Mouse (Mus musculus): ENCODE results near the gene Tepsin.

Gene Tepsin

DNA sequence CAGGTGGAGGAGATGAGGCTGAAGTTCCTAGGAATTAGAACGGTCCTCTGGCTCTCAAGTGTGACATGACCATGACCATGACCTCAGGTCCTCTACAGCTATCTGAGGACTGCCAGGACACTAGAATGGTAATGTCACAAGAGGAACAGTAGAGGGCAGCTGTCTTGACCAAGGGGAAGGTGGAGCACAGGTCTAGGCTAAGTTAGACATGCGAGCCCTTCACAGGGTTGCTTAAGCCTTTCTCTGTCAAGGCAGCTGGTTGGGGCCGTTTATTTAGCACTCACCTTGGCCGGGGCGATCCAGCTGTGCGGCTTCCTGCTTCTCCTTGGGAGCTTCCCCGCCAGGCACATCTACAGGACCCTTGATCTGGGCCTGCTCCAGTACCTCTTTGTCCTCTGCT is 12.0 kb upstream of the Tepsin start:
- DNase-seq, result no peak

DNA sequence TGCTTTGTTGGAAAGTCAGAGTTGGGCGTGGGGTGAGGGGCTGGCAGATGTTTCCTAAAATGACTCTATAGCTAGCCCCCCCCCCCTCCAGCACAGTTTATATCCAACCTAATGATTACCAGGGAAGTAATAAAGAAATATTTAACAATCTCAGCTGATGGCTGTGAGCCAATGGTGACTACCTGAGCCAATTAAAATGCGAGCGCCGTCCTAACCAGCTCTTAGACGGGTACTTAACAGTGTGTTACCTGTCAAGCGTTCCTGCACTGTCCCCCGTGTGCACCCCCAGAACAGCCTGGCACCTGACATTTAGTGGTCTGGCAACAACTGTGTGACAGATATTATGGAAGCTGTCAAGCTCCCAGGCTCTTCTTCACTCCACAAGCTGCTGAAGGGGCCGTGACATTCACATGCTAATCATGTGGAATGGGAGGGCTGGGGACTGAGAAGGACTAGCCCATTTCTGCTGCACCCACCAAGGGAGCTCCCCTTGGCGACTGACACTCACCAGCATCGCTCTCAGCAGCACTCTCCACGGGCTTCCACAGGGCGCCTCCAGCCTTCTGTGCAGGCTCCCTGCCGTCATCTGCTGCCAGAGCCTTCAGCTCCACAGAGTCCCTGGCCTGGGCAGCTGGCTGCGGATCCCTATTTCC is 11.2 kb upstream of the Tepsin start:
- DNase-seq, result no peak

DNA sequence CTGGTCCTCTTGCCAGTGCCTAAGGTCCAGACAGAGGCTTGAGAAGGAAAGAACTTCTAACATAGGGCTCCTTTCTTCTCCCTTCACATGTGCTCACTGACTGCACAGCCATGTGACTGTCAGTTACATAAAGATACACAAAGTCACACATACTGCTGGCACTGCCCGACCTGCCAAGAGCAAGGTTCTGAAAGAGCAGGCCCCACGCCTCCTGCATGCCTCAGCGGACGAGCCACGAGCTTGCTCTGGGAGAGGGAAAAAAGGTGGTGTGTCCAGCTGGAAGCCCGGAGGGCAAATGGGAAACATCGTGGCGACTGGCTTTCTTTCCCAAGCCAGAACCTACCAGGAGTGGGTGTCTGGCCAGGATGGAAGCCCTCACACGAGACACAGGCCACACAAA is 9.3 kb upstream of the Tepsin start:
- DNase-seq, result no peak

DNA sequence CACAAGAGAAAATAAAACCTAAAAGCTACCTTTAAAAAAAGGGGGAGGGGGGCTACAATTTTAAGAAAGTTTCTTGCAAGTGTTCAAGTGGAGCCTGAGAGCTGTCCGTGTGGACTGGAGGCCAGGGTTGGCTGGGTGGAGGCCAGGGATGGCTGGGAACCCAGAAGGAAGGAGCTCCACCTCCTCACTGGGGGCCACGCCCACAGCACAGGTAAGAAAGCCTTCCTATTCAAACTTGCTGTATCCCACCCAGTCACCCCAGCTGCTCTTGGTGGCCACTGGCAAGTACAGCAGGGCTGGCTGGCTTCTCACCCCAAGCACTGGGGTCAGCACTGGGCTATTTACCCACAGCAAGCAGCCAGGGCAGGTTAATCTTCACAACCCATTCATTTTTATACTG is 8.5 kb upstream of the Tepsin start:
- DNase-seq, result no peak

DNA sequence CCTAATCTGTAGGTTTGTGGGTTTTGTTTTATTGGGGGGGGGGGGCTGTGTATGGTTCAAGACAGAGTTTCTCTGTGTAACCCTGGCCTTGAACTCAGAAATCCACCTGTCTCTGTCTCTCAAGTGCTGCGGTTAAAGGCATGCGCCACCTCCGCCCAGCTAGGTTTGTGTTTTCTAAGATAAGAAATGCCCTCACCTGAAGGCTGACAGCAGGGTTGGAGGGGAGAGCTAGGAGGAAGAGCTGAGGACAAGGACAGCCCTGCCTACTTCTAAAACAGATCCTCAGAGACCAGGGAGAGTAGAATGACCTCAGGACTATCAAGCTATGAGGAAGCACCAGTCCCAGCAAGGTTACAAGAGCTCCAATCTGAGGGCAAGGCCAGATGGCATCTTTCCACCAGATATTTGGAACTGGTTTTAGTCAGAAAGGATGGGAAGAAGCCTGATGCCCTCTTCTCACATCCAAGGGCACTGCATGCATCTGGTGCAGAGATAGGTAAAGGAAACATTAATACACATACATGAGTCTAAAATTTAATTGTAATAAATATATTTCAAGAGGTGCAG is 5.0 kb upstream of the Tepsin start:
- DNase-seq, result no peak

DNA sequence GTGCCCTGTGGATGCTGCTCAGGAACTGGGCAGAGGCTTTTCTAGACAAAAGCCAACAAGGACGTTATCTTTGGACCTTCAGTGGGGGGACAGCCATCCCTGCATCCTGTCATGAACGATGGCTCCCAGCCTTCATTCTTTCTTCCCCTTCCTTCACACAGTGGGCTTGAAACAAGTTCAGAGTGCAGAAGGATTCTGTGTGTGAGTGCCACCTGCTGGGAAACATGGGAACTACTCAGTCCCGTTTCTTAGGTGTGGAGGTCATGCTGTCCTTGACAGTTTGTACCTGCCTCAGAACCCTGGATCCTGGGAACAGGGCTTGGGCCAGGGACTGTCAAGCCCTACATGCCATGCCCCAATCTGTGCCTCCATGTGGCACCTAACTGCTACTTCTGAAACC is 2.5 kb upstream of the Tepsin start:
- DNase-seq, result peak; percentile 79

DNA sequence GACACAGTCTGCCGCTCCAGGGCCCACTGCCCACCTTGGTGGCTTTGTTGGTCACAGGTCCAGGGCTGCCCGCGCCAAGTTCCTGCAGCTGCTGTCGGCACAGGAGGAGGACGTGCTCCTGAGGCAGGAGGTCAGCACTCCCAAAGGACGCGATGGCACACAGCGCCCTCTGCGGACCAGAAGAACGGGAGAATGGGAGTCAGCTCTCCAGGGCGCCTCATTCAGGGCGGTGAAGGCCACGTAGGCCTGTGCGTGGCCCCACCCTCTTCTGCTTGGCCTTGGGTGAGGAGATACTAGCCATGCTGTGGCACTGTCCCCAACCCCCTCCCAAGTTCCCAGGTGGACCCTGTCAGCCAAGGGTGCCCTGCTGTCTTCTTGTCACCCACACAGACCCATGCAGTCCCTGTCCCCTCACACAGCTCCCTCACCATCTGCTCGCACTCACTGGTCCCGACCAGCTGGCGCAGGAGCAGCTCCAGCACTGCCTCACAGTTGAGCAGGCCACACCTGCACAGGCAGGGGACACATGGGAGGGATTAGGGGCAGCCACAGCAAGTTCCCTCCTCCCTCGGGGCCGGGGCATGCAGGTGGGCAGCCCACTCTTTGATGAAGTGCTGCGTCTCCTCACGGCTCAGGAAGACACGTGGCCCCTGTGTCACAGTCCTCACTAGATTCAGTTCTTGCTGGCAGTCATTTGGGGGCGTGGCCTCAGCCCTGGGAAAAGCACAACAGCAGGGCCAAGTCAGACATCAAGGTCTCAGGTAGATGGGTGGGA is 5.5 kb downstream of the Tepsin start:
- DNase-seq, result no peak

DNA sequence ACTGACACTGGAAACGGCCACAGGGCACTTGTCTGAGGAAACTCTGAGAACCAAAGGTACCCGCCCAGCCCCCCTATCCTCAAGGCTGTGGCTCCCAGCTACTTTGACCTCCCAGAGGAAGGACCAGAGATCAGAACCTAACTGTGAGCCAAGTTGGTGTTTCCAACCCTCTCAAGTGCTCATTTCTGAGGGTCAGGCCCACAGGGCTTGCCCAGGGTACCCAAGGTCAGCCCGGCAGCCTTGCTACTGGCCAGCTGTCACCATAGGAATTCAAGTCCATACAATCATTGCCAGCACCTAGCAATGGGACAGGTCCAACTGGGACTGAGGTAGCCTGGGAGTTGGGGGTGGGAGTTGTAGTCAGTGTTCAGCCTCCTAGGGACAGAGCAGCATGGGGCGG is 7.9 kb downstream of the Tepsin start:
- no peak for DNase-seq

DNA sequence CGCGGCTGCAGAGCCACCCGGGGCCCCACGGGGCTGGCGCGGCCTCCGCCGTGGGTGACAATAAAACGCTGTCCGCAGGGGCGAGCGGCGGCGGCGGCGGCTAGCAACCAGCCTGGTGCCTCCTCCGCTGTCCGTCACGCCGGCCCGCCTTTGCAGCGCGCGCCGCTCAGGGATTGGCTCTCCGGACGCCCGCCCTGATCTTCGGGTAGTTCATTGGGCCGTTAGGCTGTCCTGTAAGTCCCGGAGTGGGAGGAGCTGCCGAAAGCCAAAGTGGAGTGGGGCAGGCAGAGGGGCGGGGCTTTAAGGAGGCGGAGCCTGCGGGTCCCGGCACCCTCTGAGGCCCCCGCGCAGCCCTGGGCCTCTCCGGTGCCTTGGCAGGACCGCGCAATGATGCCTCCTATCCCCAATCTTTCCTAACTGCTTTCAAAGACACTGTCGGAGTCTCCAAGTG is 11.8 kb downstream of the Tepsin start, which contains the start of gene Cep131:
Gene Cep131, minus strand, starts transcription at position 126 of the 451 bp plus-strand sequence.
- peak; percentile 99 for DNase-seq

DNA sequence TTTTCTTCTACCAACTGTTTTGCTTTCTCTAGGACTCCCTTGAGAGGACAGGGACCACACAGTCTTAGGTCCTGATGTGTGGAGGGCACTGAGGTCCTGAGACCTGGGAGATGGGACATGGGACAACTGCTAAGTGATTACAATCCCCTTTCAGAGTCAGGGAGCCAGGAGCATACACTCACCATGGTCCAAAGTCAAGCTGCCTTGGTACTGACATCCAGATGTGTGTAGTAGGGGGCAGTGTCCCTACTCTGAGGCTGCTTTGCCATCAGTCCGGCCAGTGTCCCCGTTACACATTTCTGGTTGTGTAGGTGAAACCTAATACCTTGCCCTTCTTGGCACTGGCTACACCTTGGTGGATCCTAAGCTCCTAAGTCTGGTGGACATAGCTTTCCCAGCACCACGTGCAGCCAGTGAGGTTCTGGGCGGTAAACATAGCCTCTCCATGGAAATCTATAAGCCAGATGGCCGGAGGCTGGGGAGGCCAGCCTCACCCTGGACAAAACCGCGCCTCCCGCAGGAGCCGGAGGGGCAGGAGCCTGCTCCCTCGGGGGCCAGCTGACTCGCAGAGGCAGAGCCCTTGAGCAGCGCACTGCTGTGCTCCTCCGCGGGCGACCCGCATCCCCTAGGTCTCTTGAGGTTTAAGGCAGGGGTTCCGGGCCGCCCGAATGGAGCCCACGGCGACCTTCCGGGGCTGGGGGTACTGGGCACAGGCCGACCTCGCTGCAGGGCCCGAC is 12.5 kb downstream of the Tepsin start:
- DNase-seq, result no peak

DNA sequence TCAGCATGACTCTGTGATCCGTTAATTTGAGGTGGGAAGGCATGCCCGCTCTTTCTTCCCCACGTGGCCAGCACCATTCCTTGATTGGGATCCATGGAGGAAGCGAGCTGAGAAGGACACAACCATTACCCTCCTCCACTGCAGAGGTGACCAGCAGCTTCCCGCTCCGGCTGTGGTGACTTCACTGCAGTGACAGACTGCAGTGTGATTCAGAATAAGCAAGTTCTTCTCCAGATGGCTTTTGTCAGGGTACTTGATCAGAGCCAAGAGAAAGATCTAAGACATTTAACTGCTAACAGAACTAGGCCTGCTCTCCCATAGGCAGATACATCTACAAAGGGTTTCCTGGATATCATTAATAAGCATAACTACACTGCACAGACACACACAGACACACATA is 18.2 kb downstream of the Tepsin start:
- no peak for DNase-seq

DNA sequence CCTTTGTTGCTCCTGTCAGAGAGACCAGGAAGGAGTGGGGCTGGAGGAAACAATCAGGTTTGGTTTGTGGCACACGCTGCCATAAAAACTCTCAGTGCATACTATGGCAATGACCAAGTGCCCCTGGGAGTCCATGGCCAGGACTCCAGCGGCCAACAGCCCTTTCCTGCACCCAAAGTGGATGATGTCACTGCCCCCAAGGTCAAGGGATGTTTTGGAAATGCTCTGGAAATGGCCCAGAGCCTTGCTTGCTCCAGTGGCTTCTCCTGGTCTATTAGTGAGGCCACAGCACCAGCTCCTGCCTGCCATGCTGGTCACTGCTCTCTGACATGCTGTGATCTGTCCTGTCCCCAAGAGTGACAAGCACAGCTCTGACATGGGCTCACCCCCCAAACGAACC is 22.3 kb downstream of the Tepsin start:
- no peak for DNase-seq

DNA sequence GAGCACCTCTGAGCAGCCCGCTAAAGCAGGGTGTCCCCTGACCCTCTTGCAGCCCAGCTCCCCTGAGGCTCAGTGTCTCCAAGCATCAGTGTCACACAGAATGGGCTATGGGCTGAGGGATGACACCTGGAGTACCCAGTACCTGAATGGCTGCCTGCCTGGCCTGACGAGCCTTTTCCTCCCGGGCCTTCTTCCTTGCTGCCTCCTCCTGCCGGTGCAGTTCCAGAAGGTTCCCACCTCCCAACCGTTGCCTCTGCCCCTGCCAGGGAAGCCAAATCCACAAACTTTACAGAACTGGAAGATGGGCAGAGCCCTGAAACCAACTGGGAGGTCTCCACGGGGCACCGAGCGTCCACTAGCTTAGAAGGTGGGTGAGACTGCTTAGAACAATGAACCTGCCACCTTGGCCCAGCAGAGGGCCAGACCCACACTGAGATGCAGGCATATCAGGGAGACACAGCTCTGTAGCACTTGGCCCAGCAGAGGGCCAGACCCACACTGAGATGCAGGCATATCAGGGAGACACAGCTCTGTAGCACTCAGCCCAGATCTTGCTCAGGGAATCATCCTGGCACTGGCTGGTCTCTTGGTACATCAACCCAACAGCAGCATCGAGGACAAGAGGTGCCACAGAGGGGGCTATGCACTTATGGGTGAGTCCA is 25.4 kb downstream of the Tepsin start:
- DNase-seq, result no peak

DNA sequence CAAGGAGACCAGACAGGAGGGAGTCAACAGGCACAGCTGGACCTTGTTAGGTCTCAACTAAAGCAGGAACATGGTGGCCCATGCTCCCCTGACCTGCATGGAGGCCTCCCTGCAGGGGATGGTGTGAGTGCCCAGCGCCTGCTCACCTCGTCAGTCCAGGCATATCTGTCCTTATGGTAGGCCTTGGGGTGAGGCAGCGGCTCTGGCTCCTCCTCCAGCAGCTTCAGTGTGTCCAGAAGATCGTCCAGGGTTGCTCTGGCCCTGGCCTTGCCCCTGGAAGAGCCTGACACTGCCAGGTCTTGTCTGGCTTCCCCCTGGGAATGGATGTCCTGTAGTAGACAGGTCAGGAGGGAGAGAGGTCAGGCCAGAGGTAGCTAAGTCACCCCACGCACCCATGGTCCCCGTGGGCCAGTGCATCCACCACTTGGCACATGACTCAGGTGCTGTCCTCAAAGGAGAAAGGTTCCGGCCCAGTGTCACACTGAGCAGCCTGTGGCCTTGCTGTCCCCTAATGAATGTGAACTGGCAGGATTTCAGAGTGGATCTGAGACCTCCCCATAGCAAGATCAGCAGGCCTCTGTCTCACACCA is 26.7 kb downstream of the Tepsin start:
- DNase-seq, result no peak

DNA sequence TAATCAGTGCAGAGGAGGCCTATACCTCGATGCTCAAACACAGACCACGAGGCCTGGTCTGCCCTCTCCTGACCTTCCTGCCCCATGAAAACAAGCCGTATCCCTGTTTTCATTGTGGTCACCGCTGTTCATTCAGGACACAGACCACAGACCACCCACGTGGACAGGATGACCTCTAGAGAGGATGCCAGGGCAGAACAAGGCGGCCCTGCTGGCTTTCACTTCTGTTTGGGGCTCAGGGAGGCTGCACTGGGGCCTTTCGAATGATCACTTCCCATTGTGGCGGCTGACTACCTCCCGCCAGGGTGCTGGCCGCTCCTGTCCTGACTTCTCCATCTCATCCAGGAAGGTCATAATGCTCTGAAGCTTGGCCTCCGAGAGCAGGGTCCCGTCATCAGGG is 27.5 kb downstream of the Tepsin start:
- no peak for DNase-seq

DNA sequence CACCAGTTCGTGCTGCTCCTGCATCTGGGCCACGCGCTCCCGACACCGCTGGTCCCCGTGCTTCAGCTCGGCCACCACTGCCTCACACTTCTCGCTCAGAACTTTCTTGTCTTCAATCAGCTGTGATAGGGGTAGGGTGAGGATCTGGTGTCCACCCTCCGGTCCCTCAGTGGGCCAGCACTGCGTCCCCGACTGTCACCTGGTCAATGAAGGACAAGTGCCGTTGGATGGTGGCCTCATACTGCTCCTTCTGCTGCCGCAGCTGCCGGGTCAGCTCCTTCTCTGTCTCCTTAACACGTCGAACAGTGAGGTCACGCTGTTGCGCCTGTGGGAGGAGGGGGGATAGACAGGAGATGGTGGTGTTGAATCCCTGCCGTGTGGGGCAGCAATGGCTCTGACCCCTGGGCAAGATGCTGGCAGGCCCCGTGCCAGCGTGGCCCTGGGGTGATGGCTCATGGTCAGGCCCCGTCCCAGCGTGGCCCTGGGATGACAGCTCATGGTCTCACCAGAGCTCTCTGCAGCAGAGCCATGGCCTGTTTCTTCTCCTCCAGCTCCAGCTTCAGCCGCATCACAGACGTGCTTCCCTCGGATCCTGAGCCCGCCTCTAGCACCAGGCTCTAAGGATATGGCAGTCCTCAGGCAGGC is 28.1 kb downstream of the Tepsin start:
- DNase-seq, result no peak

DNA sequence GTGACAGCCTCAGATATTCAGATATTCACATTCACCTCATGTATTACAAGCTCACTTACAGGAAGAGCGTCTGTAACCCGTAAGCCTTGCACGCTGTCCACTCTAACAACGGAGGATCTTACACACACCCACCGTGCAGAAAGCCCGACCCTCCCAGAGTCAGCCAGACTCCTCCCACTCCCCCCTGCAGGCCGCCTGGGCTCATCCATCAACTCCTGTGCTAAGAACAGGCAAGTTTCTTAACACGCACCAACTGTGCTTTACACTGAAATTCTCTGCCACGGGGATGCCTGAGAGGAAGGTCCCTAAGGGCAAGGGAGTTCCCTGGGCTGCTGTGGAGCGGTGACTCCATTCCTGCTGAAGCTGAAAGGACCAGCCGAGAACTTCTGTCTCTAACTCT is 29.3 kb downstream of the Tepsin start:
- no peak for DNase-seq

DNA sequence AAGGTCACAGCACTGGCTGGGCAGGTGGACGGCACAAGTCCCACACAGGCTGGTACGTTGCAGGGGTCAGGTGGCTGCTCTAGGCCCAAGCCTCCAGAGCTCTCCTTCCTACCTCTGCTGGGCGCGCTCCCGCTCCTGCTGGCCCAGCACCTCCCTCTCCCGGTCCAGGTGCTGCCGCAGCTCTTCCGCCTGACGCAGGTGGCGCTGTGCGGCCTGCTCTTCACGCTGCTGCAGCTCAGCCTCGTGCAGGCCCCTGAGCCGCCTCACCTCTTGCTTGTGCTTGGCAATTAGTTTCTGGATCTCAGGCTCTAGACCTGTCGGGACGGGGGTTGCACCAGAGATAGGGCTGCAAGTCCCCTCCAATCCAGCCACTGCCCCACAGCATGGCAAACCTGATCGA is 30.7 kb downstream of the Tepsin start:
- DNase-seq, result no peak

DNA sequence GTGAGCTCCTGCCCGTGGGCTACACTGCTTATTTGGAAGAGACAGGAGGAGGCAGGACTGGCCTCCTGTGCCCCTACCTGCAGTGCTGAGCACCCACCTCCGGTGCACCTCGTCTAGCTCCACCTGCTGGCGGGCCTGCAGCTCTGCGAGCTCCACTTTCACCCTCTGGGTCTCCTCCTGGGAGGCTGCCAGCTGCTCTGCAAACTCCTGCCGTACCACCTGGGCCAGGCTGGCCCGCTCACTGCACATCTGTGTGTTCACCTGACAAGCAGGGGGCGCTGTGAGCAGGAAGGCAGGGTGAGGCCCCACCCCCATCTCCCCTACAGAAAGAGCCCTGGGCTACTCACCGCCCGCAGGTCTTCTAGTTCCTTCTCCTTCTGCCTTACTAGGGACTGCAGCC is 33.2 kb downstream of the Tepsin start:
- DNase-seq, result peak; percentile 67

DNA sequence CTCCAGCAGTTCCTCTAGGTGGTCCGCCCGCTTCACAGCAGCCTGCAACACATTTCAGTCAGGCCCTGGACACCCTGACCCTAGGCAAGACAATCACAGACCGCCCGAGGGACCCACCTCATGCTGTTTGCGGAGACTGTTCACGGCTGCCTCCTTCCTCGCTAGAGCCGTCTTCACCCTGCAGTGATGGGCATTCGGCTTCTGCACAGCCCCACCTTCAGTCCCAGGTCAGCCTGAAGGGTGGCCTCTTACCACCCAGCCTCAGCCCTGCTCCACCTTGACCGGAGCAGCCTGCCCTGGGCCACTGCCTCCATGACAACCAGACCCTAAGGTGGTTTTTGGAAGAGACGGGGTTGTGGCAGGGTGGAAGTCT is 33.9 kb downstream of the Tepsin start:
- no peak for DNase-seq

DNA sequence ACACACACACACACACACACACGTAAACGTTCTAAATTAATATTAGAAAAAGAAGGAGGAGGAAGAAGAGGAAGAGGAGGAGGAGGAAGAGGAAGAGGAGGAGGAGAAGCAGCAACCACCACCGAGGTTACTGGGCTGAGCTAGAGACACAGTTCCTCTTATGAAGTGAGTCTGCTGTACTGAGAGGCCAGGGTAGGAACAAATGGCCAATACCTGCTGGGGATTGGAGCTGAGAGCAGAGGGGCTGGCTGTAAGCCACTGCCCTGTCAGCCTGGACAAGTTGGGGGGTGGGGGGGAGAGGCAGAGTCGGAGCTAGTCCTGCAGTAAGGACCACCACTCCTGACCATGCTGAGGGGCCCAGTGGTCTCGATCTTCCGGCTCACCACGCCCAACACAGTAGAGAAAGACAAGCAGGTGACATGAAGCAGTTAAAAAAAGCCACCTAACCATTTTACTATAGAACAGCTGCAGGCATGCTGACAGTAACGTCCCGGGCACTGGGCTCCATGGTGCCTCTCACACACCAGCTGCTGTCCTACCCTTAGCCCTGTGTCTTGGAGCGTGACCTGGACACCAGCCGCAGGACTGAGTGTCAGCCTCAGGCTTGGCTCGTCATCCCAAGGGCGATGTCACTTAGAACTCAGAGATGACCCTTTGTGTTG is 34.4 kb downstream of the Tepsin start:
- DNase-seq, result no peak

DNA sequence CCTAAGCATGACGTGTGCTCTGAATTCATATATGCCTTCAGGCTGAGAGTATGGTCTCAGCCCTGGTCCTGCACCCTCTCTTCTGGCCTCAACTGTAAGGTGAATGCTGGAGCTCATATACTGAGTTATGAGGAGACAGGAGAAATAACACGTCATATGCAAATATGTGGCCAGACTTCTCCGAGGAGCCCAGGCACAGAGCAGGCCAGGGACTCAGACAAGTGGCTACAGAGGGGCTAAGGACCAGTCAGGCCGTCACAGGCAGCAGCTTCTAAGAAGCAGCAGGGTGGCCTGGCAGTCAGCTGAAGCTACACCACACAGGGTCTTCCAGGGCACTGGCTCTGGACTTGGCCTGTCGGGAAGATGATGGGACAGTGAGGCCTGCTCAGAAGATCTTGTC is 35.2 kb downstream of the Tepsin start:
- no peak for DNase-seq

Data from lung, postnatal 36 days (tissue).